Mouse (Mus musculus) frontal cortex, adult (tissue): ENCODE data around the gene Gabrb3.

Source experiments
- ATAC-seq: cut with Nextera tagmentation; 2 replicates; pipeline ENCODE4 v1.9.2; 2017; ENCODE audit warnings: mild to moderate bottlenecking, moderate library complexity, mixed read lengths; ENCODE audit not compliant: low TSS enrichment

Gabrb3 gene

GRCm38 (mm10) chr7:57529954-57530353 lies 110.5 kb downstream of the Gabrb3 start:
- ATAC-seq, result peak; percentile 47; the same call in 1 of the 2 replicates

DNA sequence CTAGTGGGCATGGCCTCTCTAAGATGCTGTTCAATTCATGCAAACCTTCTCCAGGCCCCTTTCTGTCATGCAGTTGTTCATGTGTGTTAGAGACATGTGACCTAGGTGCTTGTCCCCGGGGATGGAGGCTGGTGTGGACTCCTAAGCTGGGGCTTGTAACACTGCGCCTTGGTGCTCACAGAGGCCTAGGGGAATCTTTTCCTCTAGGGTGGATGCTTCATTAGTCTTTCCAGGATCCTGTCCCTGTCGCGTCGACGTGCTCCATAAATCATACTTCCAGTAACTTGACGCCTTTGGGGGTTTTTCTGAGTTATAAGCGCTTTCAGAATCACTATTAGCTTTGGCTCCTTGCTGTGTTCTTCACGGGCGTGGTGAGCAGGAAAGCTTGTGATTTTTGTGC lies 113.2 kb downstream of the Gabrb3 start:
- ATAC-seq, result no peak

DNA sequence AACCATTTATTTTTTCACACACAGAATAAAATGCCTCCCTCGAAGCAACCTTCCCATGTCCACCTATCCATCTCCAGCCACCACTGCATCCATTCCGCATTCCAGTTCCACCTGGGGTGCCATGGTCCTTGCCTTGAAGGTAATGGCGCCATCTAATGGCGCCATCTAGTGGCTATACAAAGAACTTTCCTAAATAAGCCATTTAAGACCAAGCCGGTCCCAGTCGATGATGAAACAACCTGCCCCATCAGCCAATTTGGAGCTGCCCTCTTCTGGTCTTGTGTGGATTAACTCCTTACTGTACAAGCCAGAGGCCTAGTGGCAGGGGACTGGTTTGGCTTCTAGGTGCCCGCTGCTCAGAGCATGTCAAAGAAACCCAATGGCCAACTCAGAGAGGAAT lies 119.1 kb downstream of the Gabrb3 start:
- ATAC-seq, result no peak

DNA sequence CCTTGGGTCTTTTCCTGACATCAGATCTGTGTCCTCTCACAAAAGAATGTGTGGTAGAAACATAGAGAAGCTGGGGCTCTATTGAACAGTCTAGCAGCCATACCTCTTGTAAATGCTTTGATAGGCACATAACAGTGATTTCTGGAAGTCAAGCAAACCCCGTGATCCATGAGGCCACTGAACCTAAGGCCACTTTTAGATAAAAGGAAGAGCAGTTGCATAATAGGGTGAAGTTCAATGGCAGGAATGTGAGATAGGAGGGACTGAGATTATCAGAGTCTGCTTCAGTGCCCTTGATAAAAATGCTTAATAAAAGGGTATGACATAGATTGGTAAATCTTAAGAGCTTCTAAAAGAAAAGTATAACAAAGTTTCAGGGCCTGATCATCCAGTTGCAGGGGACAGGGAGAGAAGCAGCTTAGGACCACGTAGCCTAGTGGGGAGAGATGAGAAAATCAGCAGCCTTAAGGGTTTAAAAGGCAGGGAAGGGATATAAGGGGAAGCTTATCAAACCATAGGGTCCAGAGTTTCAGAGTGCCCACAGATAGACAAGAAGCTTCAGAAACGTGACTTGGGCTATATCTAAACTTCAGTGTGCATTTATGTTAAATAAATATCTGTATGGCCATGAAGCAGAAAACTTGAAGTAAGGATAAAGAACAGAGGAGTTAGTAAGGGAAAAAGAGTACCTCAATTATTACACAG lies 141.4 kb downstream of the Gabrb3 start:
- ATAC-seq, result no peak

DNA sequence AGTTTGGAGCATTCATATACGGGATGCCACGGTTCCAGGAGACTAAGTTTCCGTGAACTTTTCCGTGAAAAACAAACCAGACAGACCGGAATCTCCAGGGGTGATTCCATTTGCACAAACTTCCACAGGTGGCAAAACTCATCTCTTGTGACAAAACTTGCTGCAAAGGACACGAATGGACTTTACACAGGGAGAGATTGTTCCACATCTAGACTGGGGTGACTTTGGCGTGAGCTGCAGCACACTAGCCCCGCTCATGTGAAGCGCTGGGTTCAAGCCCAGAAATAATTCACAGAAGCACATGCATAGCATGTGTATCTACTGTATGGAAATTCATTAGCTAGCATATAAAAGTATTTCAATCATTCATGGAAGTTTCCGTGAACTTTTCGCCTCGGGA lies 144.9 kb downstream of the Gabrb3 start:
- ATAC-seq, result no peak

DNA sequence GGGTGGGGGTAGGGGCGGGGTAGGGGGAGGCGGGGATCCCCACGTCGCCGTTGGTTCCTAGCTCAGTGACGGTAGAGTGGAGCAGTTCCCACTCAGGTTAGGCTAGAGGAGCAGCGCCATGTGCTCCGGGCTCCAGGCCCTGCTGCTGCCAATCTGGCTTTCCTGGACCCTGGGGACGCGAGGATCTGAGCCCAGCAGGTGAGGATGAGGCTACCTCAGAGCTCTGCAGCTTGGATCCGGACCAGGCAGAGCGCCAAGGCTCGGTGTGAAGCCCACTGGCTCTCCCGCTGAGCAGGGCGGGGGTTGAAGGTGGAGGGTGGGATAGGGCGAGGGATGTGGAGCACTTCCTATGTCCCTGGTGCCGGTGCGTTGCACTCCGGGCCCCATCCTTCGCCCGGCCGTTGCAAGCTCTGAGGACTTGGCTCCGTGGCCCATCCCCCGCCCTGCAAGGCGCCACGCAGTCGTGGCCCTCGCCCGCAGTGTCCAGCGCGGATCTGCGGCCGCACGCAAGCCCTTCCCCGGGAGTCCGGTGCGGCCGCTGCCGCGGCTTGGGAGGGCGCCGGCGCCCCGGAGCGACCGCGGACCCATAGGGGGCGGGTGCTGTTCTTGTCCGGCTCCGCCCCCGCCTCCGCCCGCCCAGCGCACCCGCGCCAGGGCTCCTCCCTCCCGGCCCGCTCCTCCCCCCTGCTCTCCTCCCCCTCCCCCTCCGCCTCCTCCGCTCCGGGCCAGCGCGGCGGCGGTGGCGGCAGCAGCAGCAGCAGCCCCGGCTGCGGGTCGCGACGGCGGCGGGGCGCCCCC lies 171.2 kb downstream of the Gabrb3 start:
- peak; percentile 65 for ATAC-seq

- ATAC-seq, result peak; percentile 35; the same call in 1 of the 2 replicates
Measured at GRCm38 (mm10) chr7:57591249-57591577, 171.7 kb downstream of the Gabrb3 start.

DNA sequence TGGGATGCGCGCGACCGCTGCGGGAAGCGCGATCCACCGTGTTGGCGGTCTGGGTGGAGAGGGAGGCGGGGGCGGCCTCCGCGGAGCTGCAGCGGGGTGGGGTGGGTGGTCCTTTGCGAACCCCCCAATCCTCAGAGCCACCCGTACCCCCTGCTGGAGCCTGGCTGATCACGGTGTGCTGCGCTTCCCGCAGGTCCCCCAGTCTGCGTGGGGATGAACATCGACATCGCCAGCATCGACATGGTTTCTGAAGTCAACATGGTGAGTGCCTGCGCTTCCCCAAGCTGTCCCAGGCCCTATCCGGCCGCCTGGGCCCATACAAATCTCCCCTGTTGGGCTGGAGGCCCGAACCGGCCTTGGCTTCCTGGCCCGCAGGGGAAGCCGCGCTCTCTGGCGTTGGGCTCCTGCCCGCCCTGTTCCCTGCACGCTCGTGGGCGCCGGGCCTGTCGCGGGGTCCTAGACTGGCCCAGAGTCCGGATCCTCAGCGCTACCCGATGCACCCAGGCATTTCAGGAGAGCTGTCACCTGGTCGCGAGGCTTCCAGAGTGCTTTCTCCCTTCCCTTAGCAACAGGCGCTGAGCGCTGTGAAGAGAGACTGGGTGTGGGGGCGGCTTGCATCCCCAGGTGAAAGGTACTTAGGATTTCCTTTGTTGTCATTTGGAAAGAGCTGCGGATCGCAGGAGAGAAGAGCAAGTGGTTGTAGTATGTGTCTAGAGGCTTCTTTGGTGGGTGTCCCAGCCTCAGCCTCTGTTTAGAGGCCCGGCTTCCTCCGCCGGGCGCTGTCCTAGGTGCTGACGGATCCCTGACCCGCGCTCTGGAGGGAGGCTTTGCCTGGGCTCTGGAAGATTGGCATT lies 172.3 kb downstream of the Gabrb3 start:
- ATAC-seq, result peak; percentile 42; the same call in 1 of the 2 replicates

DNA sequence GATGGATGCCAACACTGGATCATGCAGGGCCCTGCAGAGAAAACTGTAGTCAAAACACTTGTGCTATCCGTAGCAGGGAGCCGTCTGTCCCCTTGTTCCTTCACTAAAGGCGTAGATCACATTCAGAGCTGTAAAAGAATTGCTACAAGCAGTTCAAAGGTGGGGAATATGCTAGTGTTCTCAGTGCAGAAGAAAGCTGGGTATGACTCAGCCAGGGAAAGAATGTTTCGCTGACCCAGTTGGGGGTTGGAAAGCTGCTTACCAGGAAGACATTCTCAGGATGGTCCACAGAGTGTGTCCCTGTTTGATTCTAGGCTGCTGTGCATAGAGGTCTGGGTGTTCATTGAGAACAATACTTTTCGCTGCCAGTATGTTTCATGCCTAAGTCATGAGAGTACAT lies 177.8 kb downstream of the Gabrb3 start:
- peak; percentile 67 for ATAC-seq

GRCm38 (mm10) chr7:57618697-57619096 lies 199.2 kb downstream of the Gabrb3 start:
- no peak for ATAC-seq

DNA sequence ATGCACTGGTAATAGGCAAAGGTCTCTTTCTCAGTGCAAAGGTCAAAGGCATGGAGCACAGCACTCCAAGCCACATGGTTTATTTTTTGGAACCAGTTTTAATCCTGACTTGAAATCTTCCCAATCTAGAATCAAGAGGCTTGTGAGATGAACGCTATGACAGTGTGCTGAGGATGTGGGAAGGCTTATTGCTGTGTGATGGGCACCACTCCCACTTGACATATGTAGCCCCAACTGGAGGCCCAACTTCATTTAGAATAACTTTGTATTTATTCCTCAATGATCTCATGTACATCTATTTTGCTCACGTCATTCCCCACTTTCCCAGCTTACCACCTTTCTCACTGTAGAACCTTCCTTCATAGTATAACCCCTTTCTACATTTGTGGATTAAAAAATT lies 200.5 kb downstream of the Gabrb3 start:
- ATAC-seq, result peak; percentile 61; the same call in 1 of the 2 replicates

DNA sequence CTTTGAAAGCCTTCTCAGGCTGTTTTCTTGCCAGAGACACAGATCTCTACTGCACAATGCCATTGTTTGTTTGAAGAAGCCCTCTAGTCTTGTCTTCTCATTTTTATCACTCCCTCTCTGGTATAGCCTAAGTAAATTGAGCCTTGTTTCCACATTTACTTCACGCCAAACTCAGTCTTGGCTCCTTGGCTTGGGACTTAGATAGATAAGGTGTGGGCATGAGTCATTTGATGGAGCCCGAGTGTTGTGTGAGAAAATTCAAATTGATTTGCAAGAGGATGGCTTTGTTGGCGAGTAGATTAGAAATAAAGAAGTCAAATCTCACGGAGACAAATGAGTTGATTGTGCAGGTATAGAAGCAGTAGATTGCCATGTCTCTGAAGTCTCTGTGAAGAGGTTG lies 204.2 kb downstream of the Gabrb3 start:
- 0 out of 2 replicates have a peak, but pooled peaks have one; percentile 55 for ATAC-seq

DNA sequence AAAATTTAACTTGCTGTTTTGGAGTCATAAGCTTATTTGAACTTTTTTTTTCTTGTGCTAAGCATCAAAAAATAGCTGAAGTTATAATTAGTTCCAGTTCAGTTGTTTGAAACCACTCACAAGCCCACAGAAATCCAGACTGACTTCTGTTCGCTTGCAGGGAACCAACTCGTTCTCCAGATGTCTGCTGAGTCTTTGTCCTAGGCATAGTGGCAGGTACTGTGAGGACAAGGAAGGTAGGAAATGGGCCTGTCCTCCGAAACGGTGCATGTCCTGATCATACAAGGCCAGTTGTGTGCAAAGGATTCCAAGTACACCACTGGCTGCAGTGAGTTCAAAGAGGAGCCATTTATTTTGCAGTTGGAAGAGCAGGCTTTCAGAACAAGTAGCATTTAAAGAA lies 215.5 kb downstream of the Gabrb3 start:
- peak; percentile 79 for ATAC-seq

DNA sequence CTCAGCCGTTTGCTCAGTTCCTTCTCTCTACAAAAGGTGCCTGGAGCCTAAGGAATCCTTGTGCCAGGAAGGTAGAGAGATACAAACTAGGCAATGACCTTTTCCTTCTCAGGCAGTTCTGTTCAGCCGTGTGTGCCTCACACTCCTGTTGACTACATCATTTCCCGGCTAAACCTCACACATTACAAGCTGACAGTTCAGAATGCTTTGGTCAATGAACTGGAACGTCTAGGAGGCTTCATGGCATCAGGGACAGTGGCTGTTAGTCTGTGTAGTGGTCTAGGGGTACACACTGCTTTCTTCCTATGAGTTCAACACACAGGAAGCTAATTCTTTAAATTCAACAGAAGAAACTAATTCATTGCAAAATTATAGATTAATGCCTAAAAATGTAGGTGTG lies 216.2 kb downstream of the Gabrb3 start:
- ATAC-seq, result no peak

DNA sequence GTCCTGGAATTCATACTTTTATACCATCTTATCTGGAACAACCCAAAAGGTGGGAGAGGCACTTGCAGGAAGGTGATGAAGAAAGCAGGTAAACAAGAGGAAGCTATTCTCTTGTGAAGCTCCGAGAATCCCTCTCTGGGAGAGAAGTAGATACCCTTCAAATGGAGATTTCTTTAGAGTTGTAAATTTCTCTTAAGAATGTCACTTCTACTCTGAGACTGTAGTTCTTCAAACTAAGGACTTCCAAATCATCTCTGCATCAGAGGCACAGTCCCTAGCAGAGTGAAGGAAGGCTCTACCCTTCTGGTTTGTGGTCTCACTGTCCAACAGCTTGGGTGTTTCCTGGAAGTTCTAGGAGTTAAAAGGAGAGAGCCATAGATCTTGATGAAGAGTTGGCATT lies 221.3 kb downstream of the Gabrb3 start:
- ATAC-seq, result no peak

- ATAC-seq, result peak; percentile 78
Measured at GRCm38 (mm10) chr7:57647345-57647744, 227.9 kb downstream of the Gabrb3 start.

DNA sequence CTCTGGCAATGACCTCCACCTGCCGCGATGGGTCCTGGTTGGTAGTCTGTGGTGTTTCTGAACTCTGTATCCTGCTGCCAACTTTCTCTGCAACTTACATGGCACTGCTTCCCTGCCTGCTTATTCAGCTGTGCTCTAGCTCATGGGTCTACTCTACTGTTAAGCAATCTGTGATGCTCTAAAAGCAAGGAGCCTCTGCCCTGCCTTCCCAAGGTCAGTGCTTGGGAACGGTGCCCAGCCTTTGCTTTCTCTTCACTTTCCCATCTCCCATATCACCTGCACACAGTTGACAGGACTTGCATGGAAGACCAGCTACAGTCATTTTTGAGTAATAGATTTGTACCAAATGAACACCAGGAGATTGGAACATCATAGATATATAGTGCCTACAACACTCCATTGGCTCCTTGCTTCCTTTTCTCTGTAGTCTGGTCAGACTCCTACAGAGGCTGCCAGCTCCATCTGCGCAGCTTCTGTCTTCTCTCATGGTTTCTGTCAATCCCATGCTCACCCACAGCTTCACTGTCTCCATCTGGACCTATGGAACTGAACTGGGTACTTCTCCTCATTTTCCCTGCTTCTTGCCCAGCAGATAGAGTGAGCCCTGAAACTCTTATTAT lies 228.8 kb downstream of the Gabrb3 start:
- ATAC-seq, result peak; percentile 86

- peak; percentile 71 for ATAC-seq
Measured at GRCm38 (mm10) chr7:57677352-57677751, 257.9 kb downstream of the Gabrb3 start.

DNA sequence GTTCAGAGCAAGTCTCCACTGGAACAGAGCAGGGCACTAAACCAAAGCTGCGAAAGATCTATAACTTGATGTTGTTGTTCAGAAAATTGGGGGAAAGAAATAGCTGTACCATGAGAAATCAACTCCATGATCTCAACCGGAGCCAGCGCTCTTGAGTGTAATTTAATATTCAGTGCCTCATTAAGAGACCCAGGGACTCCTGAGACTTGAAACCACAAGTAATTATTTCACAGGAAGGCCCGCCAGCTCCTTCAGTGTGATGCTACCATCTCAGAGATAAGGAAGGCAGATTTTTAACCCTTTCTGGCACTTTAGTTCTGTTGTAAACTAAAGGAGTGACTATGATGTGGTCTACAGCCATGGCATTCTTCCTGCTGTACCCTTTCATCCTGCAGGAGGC lies 270.3 kb downstream of the Gabrb3 start:
- no peak for ATAC-seq

GRCm38 (mm10) chr7:57700370-57700769 lies 280.9 kb downstream of the Gabrb3 start:
- ATAC-seq, result peak; percentile 76

DNA sequence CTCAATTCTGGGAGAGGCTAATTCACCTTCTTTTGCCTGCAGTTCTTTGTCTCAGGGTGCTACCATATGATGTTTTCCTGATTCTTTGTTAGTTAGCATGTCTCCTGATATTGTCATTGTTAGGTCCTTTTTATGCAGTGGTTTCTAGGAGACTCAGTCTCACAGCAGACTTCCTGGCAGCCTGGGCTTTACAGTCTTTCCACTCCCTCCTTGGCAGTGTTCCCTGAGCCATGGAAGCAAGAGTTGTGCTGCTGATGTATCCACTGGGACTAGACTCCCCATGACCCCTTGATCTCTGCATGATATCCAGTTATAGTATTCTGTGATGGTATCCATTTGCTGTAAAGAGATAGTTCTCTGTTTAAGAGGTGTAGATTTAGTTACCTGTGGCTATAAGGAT lies 281.6 kb downstream of the Gabrb3 start:
- no peak for ATAC-seq

- ATAC-seq, result peak; percentile 28; the same call in 1 of the 2 replicates
Measured at GRCm38 (mm10) chr7:57703580-57703979, 284.1 kb downstream of the Gabrb3 start.
